Mouse (Mus musculus) lung, postnatal 36 days (tissue): Measurements from ENCODE around the gene Sc5d.
A peak's percentile ranks its signal among the peaks of the same experiment; 100 is the strongest.

Experiments
- DNase-seq: peaks from one replicate; pipeline ENCODE4 v3.0.0; 2022; ENCODE audit warnings: mixed read lengths

Sc5d gene

DNA sequence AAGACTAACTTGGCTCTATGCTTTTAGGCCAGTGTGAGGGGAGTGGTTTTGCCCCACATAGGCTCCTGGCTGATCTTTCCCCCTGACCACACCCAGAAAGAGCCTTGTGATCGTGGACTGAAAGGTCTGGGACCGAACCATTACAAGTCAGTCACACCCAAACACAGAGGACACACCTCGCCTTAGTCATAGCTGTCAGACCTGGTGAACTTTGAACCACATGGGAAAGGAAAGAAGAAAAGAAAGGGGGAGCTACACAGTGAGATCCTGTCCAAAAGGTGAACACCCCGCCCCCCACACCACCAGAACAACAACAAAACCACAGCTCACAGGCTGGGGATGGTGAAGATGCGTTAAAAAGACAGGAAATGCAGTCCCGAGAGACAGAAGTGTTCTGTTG is 14.9 kb downstream of the Sc5d start:
- no peak for DNase-seq

DNA sequence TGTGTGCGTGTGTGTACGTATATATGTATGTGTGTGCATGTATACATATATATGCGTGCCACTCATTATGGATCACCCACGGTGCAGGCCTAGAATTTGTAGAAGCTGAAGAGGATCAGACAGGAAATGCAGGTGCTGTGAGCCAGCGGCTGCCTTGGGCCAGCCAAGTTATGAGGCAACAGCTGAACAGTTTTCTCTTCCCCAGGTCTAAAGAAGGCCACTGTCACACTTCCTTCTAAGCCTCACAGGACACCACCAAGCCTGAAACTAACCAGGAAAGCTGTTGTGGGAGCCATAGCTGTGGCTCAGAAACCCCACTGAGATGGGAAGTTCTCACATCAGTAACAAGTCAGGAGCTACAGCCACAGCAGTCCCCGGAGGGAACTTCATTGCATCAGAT is 17.4 kb downstream of the Sc5d start:
- DNase-seq, result no peak

- no peak for DNase-seq
Measured at GRCm38 (mm10) chr9:42244173-42244572, 19.9 kb downstream of the Sc5d start.

- no peak for DNase-seq
Measured at GRCm38 (mm10) chr9:42241021-42241420, 23.0 kb downstream of the Sc5d start.

DNA sequence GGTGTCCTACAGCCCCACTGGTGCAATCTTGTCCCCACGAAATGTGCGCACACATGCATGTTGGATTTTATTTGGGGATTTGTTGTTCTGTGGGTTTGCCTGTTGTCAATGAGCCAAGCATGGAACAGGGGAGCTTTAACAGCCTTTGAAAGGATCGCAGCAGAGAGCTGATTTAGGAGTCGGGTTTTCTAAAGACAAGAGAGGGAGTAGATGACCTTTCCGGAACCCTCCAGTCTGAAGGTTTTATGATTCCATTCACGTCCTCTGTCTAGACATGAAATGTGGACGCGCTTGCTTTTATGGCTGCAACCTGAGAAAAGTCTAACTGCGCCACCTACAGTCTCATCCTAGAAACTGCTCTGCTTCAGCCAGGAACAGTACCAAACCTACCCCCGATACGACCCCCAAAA is 23.5 kb downstream of the Sc5d start:
- peak; percentile 70 for DNase-seq

DNA sequence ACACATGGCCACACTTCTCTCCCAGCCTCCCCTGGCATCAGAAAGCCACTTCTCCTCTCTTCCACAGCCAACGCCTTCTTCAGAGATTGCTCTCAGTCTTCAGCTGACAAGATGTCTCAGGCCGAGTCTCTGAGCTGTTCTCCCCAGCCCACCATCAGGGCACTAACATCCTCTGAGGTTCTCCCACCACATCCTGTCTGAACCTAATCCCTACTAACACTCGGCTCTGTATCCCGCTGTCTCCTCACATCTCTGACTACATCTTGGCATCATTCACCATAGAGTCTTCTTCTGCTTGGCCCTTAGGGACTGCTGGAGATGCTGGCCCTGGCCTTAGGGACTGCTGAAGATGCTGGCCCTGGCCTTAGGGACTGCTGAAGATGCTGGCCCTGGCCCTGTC is 25.2 kb downstream of the Sc5d start:
- DNase-seq, result no peak

DNA sequence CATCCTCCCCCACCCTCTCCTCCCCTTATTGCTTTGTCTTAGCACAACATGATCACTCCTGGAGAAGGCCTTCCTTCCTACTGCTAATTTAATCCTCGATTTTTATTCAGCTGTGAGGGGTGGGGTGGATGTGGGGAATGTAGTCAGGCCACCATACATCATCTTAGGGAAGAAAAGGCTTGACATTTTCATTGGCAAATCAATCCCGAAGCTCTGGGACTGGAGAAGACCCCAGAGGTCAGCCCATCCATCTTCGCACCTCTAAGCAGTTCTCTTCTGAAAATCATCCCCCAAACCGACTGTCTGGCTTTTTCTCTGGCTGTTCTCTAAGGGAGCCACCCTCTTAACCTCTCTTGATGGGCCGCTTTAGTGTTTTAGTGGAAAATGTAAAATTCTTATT is 32.9 kb downstream of the Sc5d start:
- DNase-seq, result no peak

- no peak for DNase-seq
Measured at GRCm38 (mm10) chr9:42230333-42230732, 33.7 kb downstream of the Sc5d start.

- no peak for DNase-seq
Measured at GRCm38 (mm10) chr9:42229465-42230110, 34.5 kb downstream of the Sc5d start.

DNA sequence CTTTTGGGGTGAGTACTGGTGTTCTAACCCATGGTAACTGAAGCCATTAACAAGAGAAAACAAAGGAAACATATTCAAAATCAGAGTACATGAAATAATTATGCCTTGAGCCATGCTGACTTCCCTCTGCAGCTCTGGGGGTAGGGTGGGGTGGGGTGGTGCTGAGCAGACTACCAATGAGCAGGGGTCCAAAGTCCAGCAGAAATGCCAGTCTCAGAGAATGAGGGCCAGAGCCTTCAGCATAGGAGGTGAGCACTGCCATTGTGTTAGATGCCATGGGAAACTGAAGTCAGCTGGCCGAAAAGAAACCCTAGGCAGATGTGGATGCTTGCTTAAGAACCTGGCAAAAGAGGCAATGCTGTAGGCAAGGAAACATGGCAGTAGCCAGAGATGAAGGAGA is 36.3 kb downstream of the Sc5d start:
- DNase-seq, result no peak

GRCm38 (mm10) chr9:42219001-42219660 is 44.9 kb downstream of the Sc5d start:
- DNase-seq, result no peak

DNA sequence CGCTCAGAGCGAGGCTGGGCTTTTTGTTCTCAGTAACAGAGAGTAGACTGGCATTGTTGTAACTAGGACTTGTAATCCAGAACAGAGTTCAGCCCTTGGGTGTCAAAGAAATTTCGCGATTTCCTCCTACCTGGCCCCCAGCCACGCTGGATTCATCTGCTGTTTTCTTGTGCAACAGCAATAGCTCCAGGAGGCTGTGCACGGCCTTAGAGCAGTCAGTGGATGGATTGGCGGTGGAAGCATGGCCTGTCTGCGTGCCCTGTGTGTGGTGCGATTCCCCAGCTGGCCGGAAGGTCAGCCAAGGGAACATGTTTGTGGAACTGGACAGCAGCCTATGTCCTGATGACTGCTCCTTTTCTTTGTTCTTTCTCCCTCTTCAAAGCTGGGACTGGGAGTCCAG is 46.4 kb downstream of the Sc5d start:
- peak; percentile 85 for DNase-seq

GRCm38 (mm10) chr9:42214116-42214515 is 49.9 kb downstream of the Sc5d start:
- DNase-seq, result no peak

DNA sequence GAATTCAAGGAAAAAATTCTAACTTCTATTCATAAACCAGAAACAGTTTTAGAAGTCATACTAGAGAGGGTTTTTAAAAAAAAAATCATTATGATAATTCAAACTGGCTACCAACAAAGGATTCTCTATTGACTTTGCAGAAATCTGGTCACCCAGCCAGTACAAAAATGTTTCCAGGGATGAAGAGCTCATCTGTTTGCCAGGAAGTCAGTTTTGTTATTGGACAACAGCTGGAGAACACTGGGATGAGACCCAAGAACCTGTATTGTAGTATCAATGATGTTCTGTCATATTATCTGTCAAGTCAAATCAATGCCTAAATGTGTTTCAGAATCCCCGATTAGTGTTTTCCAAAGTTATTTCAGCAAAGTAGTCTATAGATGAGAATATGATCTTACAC is 50.9 kb downstream of the Sc5d start:
- peak; percentile 31 for DNase-seq

GRCm38 (mm10) chr9:42209666-42210065 is 54.4 kb downstream of the Sc5d start:
- DNase-seq, result peak; percentile 38

GRCm38 (mm10) chr9:42208463-42208862 is 55.6 kb downstream of the Sc5d start:
- DNase-seq, result peak; percentile 72

DNA sequence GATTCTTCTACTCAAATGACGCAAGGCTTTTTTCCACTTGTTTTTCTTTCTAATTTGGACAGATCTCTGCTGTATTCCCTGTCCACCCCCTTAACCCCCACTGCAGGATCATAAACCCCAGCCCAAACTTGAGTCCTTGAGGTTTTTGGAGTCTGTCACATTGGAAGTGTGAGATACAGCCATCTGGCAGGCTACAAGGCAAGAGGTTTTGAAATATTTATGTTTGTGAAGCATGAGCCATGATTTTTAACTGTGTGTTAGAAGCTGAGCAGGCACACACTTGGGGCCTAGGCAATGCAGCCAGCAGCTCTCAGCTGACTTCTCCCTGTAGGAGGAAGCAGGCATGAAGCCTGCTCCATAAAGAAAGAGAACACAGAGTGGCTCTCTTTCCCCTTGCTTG is 57.3 kb downstream of the Sc5d start:
- peak; percentile 24 for DNase-seq

GRCm38 (mm10) chr9:42202271-42202670 is 61.8 kb downstream of the Sc5d start:
- DNase-seq, result no peak
